Mouse (Mus musculus): ENCODE results near the gene Gm21679. TPM values are rescaled to one million over a fixed set of nuclear protein-coding genes. Genes with fewer than 3 reads are reported as not detected.

Gm21679 gene
- not detected for total RNA-seq (2023)

GRCm38 (mm10) chrY:29683270-29683669 lies at the start of gene Gm21679:
TSS of gene Gm21679 (minus strand) at chrY:29683370.

All from CD4-positive naive resting alpha-beta T cell, adult 76 days (primary cell).